Mouse (Mus musculus) lung, adult 18-20 months (tissue): ENCODE results near the gene Kcnd1.

Source experiments
- DNase-seq, 2 experiments: peaks; one replicate each; pipeline ENCODE4 v3.0.0; 2022; ENCODE audit warnings: mixed read lengths in 2 of 2

The Kcnd1 gene

GRCm38 (mm10) chrX:7859191-7859753 lies 37.2 kb downstream of the Kcnd1 start:
- DNase-seq: no peak

- DNase-seq: no peak
These were observed 41.1 kb downstream of the Kcnd1 start for GRCm38 (mm10) chrX:7863181-7863580.

DNA sequence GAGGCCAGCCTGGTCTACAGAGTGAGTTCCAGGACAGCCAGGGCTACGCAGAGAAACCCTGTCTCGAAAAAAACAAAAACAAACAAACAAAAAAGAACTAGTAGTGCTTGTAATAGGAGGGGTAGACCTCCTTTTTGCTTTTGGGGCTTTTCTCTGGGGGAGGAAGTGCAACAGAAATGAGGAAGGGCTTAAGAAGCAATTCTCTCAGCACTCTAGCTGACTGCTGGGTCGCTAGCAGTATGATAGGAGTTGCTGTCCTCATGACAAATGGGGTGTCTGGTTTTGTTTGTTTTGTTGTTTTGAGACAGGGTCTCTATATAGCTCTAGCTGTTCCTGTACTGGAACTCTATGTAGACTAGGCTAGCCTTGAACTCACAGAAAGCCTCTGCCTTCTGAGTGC lies 42.5 kb downstream of the Kcnd1 start:
- DNase-seq: no peak

DNA sequence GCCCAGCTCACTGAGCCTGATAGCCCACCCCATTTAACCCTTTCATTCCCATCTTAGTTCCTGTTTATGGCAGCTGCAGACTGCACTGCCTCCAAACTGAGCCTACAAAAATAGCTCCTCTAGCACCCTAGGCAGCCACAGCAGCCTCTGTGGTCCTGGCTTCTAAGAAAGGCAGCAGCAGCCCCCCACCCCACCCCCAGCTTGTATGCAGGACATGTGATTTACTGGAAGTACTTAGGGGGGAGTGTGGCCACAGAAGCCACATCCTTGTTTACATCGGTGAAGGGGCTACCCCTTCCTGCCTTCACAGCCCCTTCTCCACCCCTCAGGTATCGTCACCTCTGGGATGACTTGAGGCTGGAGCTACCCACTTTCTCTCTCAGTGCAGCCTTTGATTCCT lies 43.3 kb downstream of the Kcnd1 start:
- no peak for DNase-seq

GRCm38 (mm10) chrX:7865786-7866185 lies 43.7 kb downstream of the Kcnd1 start:
- DNase-seq: no peak

DNA sequence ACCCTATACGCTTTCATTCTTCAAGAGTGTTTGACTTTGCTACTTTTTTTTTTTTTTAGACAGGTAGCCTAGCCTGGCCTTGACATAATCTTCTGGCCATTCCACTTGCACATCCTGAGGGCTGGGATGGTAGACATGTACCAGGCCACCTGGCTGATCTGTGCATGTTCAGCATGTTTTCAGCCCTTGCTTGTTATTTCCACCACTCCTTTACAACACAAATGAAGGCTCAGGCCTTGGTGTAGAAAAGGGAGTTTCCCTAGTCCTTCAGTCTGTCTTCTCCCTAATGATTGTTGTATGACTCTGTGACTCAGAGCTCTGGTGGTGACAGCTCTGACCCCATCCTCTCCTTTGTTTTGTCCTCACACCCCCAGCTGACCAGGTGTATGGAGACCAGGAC lies 45.1 kb downstream of the Kcnd1 start:
- no peak for DNase-seq

DNA sequence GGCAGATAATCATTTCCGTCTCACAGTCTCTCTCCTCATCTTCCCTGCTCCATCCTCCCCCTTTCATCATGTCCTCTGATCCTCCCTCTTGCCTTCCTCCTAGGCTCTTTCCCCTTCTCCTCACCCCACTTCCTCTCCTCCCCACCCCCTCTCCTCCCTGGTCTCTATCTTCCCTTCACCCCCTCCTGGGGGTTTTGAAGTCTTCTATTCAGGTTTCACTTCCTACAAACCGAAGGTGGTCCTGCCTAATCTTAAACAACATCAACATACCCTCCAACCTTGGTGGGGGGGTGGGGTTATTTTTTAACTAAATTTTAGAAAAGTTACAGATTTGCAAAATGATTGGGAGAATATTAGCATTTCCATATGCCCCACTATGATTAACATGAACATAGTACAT lies 46.4 kb downstream of the Kcnd1 start:
- DNase-seq: no peak

DNA sequence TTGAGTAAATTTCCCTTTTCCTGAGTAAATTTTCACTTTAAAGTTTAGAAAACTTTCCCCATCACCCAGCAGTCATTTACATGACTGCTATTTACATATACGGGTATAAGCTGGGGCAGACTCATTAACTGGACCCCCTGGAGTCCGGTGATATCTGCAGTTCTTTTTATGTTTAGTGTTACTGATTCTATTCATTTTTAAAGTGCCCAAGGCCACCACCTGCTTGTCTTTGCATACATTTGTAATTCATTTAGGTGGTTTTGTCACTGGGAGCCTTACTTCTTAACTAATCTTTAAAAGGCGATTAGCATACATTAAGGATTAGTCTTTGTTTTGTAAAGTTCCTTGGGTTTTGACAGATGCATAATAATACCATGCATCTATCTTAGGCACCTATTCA lies 47.7 kb downstream of the Kcnd1 start:
- DNase-seq: no peak

DNA sequence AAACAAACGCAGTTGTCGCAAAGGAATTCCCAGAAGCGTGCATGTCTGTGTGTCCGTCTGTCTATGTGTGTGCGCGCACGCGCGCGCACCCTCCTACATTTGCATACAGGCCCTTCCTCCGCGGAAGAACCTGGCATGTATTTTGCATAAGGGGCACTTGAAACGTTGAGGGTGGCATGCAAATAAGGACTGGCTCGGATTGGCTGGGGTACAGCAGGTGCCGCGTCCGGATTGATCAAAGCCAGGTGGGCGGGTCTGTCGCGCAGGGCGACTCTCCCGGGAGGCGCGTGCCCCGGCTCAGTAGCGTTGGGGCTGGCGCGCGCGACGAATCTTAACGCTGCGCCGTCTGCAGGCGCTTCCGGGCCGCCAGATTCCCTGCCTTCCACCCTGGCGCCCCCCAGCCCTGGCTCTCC lies 55.9 kb downstream of the Kcnd1 start, which contains the start of gene Pim2:
Pim2 (plus strand) TSS at position 256 of the 413 bp plus-strand sequence.
- DNase-seq: peak; percentile 88 to 90

DNA sequence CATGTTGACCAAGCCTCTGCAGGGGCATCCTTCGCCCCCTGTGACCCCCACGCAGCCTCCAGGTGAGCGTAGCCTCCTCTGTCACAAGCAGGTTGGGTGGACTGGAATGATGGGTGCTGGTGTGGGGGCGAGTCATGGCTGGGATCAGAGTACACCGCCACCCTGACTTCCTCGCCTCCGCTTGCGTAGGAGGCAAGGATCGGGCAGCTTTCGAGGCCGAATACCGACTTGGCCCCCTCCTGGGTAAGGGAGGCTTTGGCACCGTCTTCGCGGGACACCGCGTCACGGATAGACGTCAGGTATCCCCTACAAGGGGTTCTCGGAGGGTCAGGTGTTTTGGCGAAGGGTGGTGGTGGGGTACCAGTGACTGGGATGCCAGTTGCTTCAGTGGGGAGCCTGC lies 56.4 kb downstream of the Kcnd1 start:
- DNase-seq: peak in 1 of 2 experiments; percentile 16

DNA sequence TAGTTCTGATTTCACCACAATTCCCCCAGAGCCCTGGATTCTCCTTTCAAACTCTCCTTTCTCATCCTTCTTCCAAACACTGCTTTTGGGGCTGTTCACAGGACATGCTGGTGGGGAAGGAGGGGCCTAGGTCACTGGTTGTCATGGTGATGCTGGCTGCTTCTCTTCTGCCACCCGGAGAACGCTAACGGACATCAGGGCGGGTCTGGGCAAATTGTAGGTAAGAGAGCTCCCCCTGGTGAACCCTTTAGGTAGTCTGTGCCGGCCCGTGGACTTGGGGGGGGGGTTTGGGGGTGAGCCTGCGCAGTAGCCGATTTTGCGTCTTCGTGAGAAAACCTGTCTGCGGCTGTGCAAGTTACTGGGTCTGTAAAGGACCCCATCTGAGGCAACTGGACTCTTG lies 57.7 kb downstream of the Kcnd1 start:
- peak; percentile 56 to 70 for DNase-seq

- peak; percentile 91 to 94 for DNase-seq
These were observed 61.9 kb downstream of the Kcnd1 start, which contains the start of gene Slc35a2 for GRCm38 (mm10) chrX:7883841-7884567. TSS of gene Slc35a2 (plus strand) at chrX:7884028.
